Mouse (Mus musculus) erythroblast, embryonic 14.5 days (primary cell): ENCODE data around the gene B230219D22Rik. TPM values are rescaled to one million over a fixed set of nuclear protein-coding genes. Genes with fewer than 3 reads are reported as not detected.
"Not testable (repeated sequence)": the region's sequence is repeated elsewhere in the genome, so short reads cannot be mapped to it uniquely, and the experiment has no call there.

Experiments used
- H3K27me3 ChIP-seq: 2 replicates; pipeline ENCODE4 v1.6.1; 2012; ENCODE audit warnings: inconsistent platforms; ENCODE audit not compliant: control insufficient read depth
- H3K36me3 ChIP-seq: 2 replicates; pipeline ENCODE4 v1.6.1; 2012; ENCODE audit warnings: mild to moderate bottlenecking, inconsistent platforms; ENCODE audit not compliant: control insufficient read depth
- H3K4me1 ChIP-seq: 2 replicates; pipeline ENCODE4 v1.6.1; 2012; ENCODE audit warnings: inconsistent platforms; ENCODE audit not compliant: control insufficient read depth
- H3K4me3 ChIP-seq: replicated peaks from 2 replicates; pipeline ENCODE3; 2012; ENCODE audit warnings: moderate library complexity, mild to moderate bottlenecking, inconsistent platforms
- H3K9me3 ChIP-seq: 2 replicates; pipeline ENCODE4 v1.6.1; 2012; ENCODE audit warnings: low read length, inconsistent platforms, mixed read lengths; ENCODE audit not compliant: control insufficient read depth
- GATA1 ChIP-seq: IDR thresholded peaks from 2 replicates; pipeline ENCODE4 v1.6.1; 2012; ENCODE audit warnings: low read length, inconsistent platforms, mixed read lengths
- TAL1 ChIP-seq: IDR thresholded peaks from 3 replicates; pipeline ENCODE4 v1.6.1; 2012; ENCODE audit warnings: low read length, inconsistent platforms, mixed read lengths
- polyA plus RNA-seq: library from polyadenylated mRNA; stranded (reverse); fragments of >175 nt; gene quantifications from 2 replicates; pipeline ENCODE4 v1.2.3, GENCODE M21; 2012

Gene B230219D22Rik
- polyA plus RNA-seq, 1 experiment = 0.18 TPM

GRCm38 (mm10) chr13:55687927-55688602 is 4.9 kb upstream of the B230219D22Rik start:
- no peak overlapping the region for H3K4me3 ChIP-seq
- peaks cover 16% of the 10 kb centered on the region for H3K4me1 ChIP-seq
- TF ChIP-seq GATA1 (no peak), TAL1 (no peak)
- peaks cover 2% of the 10 kb centered on the region for H3K36me3 ChIP-seq
- H3K9me3 ChIP-seq = no peaks in the 10 kb centered on the region
- H3K27me3 ChIP-seq = no peaks in the 10 kb centered on the region

- H3K27me3 ChIP-seq = no peaks in the 10 kb centered on the region
- TF ChIP-seq TAL1 (no peak), GATA1 (no peak)
- H3K9me3 ChIP-seq = no peaks in the 10 kb centered on the region
- H3K4me1 ChIP-seq = peaks cover 38% of the 10 kb centered on the region
- H3K36me3 ChIP-seq = peaks cover 25% of the 10 kb centered on the region
- peak overlapping the region; percentile 100 for H3K4me3 ChIP-seq
These were observed 358 bp downstream of the B230219D22Rik start for GRCm38 (mm10) chr13:55693243-55693721.

GRCm38 (mm10) chr13:55694110-55694509 is 1.2 kb downstream of the B230219D22Rik start:
- Histone ChIP-seq H3K9me3 (no peaks in the 10 kb centered on the region), H3K36me3 (peaks cover 33% of the 10 kb centered on the region), H3K4me1 (peaks cover 38% of the 10 kb centered on the region), H3K27me3 (no peaks in the 10 kb centered on the region), H3K4me3 (peak overlapping the region; percentile 100)
- no peak for TF ChIP-seq TAL1
- TF ChIP-seq GATA1 = no peak

- peaks cover 52% of the 10 kb centered on the region for H3K36me3 ChIP-seq
- not testable (repeated sequence) for H3K4me3 ChIP-seq
These were observed 3.1 kb downstream of the B230219D22Rik start for GRCm38 (mm10) chr13:55695989-55696388.

DNA sequence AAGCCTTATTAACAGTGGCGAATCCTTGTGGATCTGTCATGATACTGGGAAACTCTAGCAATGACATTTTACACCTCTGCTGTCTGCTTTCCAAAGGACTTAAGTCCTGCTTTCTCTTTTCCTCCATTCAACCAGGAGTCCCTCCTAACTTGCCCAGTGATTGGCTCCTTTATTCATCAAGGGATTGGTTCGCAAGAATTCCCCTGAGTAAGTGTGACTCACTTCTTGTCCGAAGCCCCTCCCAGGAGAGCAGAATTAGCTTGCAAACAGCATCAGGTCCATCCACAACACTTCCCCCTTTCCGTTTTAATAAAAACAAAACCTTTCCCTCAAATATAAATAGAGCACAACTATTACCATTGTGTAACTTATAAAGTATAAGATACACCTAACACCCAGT is 11.4 kb downstream of the B230219D22Rik start:
- Histone ChIP-seq H3K4me3 (no peak overlapping the region), H3K36me3 (peaks cover 57% of the 10 kb centered on the region), H3K9me3 (peaks cover 4% of the 10 kb centered on the region), H3K4me1 (peaks cover 2% of the 10 kb centered on the region; the same call in 1 of the 2 replicates), H3K27me3 (no peaks in the 10 kb centered on the region)
- TF ChIP-seq TAL1 = no peak
- TF ChIP-seq GATA1 = no peak

More at GRCm38 (mm10) chr13:55695989-55696388, 3.1 kb downstream of the B230219D22Rik start:
- peaks cover 38% of the 10 kb centered on the region for H3K4me1 ChIP-seq
- not testable (repeated sequence) for H3K27me3 ChIP-seq, H3K9me3 ChIP-seq

DNA sequence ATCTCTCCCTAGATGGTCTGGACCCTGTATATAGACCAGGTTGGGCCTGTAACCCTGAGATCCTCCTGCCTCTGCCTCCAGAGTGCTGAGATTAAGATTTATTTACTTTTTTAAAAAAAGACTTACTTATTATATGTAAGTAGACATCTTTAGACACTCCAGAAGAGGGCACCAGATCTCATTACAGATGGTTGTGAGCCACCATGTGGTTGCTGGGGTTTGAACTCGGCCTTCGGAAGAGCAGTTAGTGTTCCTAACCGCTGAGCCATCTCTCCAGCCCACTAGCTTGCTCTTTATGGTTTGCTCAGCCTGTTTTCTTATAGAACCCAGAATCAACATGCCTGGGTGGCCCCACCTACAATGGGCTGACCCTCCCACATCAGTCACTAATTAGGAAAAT is 19.9 kb downstream of the B230219D22Rik start:
- Histone ChIP-seq H3K27me3 (no peaks in the 10 kb centered on the region), H3K9me3 (no peaks in the 10 kb centered on the region), H3K4me3 (no peak overlapping the region), H3K36me3 (peaks cover 3% of the 10 kb centered on the region), H3K4me1 (peaks cover 22% of the 10 kb centered on the region)
- TF ChIP-seq TAL1 (no peak), GATA1 (no peak)

DNA sequence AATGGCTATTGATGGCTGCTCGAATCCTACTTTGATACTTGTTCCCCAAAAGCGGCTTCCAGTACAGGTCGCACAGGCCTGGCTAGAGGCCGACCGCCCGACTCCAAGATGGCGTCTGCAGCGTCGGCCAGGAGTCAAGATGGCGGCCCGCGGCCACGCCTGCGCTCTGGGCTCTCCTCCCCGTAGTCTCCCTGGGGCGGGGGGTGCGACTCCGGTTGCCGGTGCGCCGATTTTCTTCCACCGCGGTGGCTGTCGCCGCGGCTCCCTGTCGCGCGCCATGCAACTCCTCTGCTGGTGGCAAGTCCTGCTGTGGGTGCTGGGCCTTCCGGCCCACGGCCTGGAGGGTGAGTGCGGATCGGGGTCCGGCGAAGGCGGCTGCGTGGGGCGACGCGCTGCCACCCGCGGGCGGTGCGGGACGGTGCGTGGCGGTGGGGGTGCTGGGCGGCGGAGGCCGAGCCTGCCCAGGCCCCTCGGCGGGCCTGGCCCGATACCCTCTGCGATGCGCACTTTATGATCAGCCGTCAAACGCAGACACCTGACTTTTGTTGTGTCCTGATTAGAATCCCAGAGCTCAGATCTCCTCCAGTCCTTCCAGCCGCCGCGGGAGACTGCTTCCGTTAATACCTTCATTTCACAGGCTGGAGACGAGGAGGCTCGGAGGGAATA is 21.7 kb downstream of the B230219D22Rik start, which contains the start of gene Txndc15:
Gene Txndc15 (plus strand): TSS at position 150 of the 666 bp plus-strand sequence.
- no peaks in the 10 kb centered on the region for H3K27me3 ChIP-seq
- H3K9me3 ChIP-seq = no peaks in the 10 kb centered on the region
- H3K36me3 ChIP-seq = peaks cover 14% of the 10 kb centered on the region
- peak within 1 kb of the TSS; percentile 83 for H3K4me3 ChIP-seq
- H3K4me1 ChIP-seq = peaks cover 23% of the 10 kb centered on the region
- TF ChIP-seq GATA1 = no peak
- TF ChIP-seq TAL1 = no peak

DNA sequence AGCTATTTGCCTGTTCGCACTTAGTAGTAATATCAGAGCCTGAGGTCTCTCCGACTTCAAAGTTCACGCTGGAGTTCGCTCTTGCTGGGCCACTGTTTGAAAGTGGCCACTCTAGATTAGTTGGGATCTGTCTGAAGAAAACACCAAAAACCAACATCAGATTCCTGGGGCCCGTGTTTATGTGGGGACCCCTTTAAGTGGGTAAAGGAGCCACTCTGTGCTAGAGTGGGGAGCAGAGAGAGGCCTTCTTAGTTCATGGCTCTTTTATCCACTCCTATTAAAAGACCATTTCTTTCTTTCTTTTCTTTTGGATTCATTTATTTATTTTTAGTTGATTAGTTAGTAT is 22.2 kb downstream of the B230219D22Rik start:
- Histone ChIP-seq H3K27me3 (no peaks in the 10 kb centered on the region), H3K9me3 (no peaks in the 10 kb centered on the region), H3K36me3 (peaks cover 19% of the 10 kb centered on the region), H3K4me1 (peaks cover 23% of the 10 kb centered on the region), H3K4me3 (peak overlapping the region; percentile 83)
- TF ChIP-seq TAL1 (no peak), GATA1 (no peak)

DNA sequence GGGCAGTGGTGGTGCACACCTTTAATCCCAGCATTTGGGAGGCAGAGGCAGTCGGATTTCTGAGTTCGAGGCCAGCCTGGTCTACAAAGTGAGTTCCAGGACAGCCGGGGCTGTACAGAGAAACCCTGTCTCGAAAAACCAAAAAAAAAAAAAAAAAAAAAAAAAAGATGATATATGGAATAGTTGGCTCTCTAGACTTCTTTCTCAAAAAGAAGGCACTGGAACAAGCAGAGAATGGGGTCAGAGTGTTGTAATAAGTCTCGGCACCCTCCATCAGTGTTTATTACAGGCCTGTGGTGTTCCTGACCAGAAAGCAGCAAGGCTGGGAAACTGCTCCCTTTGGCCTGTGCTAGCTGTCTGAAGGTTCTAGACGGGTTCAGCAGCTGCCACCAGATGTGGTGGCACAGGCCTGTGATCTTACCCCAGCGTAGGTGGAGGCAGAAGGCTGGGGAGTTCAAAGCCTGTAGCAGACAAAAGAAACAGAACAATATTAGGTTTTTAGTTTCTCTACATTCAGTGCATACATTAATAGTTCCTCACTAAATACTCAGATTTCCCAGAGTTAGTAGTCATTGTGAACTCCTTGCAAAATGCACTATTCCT is 23.1 kb downstream of the B230219D22Rik start:
- no peak overlapping the region for H3K4me3 ChIP-seq
- TF ChIP-seq GATA1 = no peak
- no peak for TF ChIP-seq TAL1

More for the DNA sequence above, 23.1 kb downstream of the B230219D22Rik start:
- Histone ChIP-seq H3K4me1 (peaks cover 23% of the 10 kb centered on the region), H3K27me3 (no peaks in the 10 kb centered on the region), H3K9me3 (no peaks in the 10 kb centered on the region), H3K36me3 (peaks cover 26% of the 10 kb centered on the region)
